Mouse (Mus musculus) liver, embryonic 11.5 days (tissue): ENCODE results near the gene Iqsec2. TPM values are rescaled to one million over a fixed set of nuclear protein-coding genes. Genes with fewer than 3 reads are reported as not detected.
A peak's percentile ranks its signal among the peaks of the same experiment; 100 is the strongest.
"Not testable (repeated sequence)": the region's sequence is repeated elsewhere in the genome, so short reads cannot be mapped to it uniquely, and the experiment has no call there.

ENCODE experiments used
- ATAC-seq: fragments of 200-750 bp; cut with Nextera tagmentation; replicated peaks from 2 replicates; pipeline ENCODE4 v1.8.0; 2017; ENCODE audit warnings: moderate number of reproducible peaks, mild to moderate bottlenecking, moderate TSS enrichment, moderate library complexity; ENCODE audit not compliant: low FRiP score
- DNase-seq: peaks from one replicate; pipeline ENCODE4 v3.0.0-alpha.2; 2017; ENCODE audit warnings: low spot score
- H3K27ac ChIP-seq: fragments of 300-500 bp; sonication (generic); 2 replicates; pipeline ENCODE4 v1.5.1; 2014; ENCODE audit warnings: mild to moderate bottlenecking, low read depth, low read length, control low read depth
- H3K27me3 ChIP-seq: fragments of 300-500 bp; sonication (generic); replicated peaks from 2 replicates; pipeline ENCODE4 v1.6.1; 2014; ENCODE audit warnings: low read length, mixed read lengths; ENCODE audit not compliant: control insufficient read depth, insufficient read depth
- H3K36me3 ChIP-seq: fragments of 300-500 bp; sonication (generic); 2 replicates; pipeline ENCODE4 v1.6.1; 2014; ENCODE audit warnings: mild to moderate bottlenecking, low read length, moderate library complexity, mixed read lengths; ENCODE audit not compliant: control insufficient read depth, insufficient read depth
- H3K4me1 ChIP-seq: fragments of 300-500 bp; sonication (generic); replicated peaks from 2 replicates; pipeline ENCODE4 v1.6.1; 2014; ENCODE audit warnings: low read length, mixed read lengths; ENCODE audit not compliant: control insufficient read depth, insufficient read depth
- H3K4me2 ChIP-seq: fragments of 300-500 bp; sonication (generic); 2 replicates; pipeline ENCODE4 v1.6.1; 2014; ENCODE audit warnings: mild to moderate bottlenecking, control low read depth, moderate library complexity
- H3K4me3 ChIP-seq: fragments of 300-500 bp; sonication (generic); 2 replicates; pipeline ENCODE4 v1.5.1; 2014; ENCODE audit warnings: low read depth, low read length, control low read depth
- H3K9ac ChIP-seq: fragments of 300-500 bp; sonication (generic); 2 replicates; pipeline ENCODE4 v1.6.1; 2014; ENCODE audit warnings: low read depth, low read length, control low read depth
- H3K9me3 ChIP-seq: fragments of 300-500 bp; sonication (generic); 2 replicates; pipeline ENCODE4 v1.6.1; 2016; ENCODE audit warnings: low read length, inconsistent platforms, mixed read lengths; ENCODE audit not compliant: control insufficient read depth
- WGBS: fragments of 180-500 bp; shearing (Covaris S2); extraction: QIAGEN DNeasy Blood & Tissue Kit; methylation state at CpG from one replicate; pipeline ENCODE4 v1.1.7; 2014; 5-methylcytosine and 5-hydroxymethylcytosine counted together
- polyA plus RNA-seq: library from polyadenylated mRNA; unstranded; fragments of >200 nt; fragmentation: Nextera tagmentation; extraction: Ambion mirVana; gene quantifications from 2 replicates; pipeline ENCODE4 v1.2.1, GENCODE M21; 2014

Iqsec2 gene
- polyA plus RNA-seq, 1 experiment from 2014 or later = 1.8 TPM

- Histone ChIP-seq H3K4me2 (no peak overlapping the region), H3K9me3 (no peaks in the 10 kb centered on the region), H3K4me3 (no peak overlapping the region), H3K27ac (no peak overlapping the region), H3K4me1 (no peaks in the 10 kb centered on the region), H3K36me3 (no peaks in the 10 kb centered on the region), H3K27me3 (peaks cover 35% of the 10 kb centered on the region), H3K9ac (no peak overlapping the region)
- 50% methylated on average over 9 of the region's 9 CpGs for WGBS
- DNase-seq (no peak), ATAC-seq (no peak)
Measured at GRCm38 (mm10) chrX:152222226-152222625, 78.2 kb downstream of the Iqsec2 start.

DNA sequence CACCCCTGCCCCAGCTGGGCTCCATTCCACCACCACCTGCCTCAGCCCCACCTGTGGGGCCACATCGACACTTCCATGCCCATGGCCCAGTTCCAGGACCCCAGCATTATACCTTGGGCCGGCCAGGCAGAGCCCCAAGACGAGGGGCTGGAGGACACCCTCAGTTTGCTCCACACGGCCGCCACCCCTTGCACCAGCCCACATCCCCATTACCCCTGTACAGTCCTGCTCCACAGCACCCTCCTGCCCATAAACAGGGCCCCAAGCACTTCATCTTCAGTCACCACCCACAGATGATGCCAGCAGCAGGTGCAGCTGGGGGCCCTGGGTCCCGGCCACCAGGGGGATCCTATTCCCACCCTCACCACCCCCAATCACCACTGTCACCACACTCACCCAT lies 79.2 kb downstream of the Iqsec2 start:
- WGBS = 78% methylated on average over 6 of the region's 6 CpGs
- Histone ChIP-seq H3K27ac (no peak overlapping the region), H3K4me3 (no peak overlapping the region), H3K36me3 (no peaks in the 10 kb centered on the region), H3K27me3 (peaks cover 30% of the 10 kb centered on the region), H3K4me2 (no peak overlapping the region), H3K9ac (no peak overlapping the region), H3K4me1 (no peaks in the 10 kb centered on the region), H3K9me3 (no peaks in the 10 kb centered on the region)
- ATAC-seq = no peak
- DNase-seq = no peak

- DNase-seq = no peak
- peaks cover 27% of the 10 kb centered on the region for H3K27me3 ChIP-seq
- no peak overlapping the region for H3K4me3 ChIP-seq
- no peaks in the 10 kb centered on the region for H3K9me3 ChIP-seq
- H3K4me2 ChIP-seq = no peak overlapping the region
- H3K36me3 ChIP-seq = no peaks in the 10 kb centered on the region
- no peak for ATAC-seq
- no peak overlapping the region for H3K27ac ChIP-seq
- H3K4me1 ChIP-seq = no peaks in the 10 kb centered on the region
- 60% methylated on average over 5 of the region's 5 CpGs for WGBS
- H3K9ac ChIP-seq = no peak overlapping the region
Measured at GRCm38 (mm10) chrX:152224280-152224679, 80.2 kb downstream of the Iqsec2 start.

DNA sequence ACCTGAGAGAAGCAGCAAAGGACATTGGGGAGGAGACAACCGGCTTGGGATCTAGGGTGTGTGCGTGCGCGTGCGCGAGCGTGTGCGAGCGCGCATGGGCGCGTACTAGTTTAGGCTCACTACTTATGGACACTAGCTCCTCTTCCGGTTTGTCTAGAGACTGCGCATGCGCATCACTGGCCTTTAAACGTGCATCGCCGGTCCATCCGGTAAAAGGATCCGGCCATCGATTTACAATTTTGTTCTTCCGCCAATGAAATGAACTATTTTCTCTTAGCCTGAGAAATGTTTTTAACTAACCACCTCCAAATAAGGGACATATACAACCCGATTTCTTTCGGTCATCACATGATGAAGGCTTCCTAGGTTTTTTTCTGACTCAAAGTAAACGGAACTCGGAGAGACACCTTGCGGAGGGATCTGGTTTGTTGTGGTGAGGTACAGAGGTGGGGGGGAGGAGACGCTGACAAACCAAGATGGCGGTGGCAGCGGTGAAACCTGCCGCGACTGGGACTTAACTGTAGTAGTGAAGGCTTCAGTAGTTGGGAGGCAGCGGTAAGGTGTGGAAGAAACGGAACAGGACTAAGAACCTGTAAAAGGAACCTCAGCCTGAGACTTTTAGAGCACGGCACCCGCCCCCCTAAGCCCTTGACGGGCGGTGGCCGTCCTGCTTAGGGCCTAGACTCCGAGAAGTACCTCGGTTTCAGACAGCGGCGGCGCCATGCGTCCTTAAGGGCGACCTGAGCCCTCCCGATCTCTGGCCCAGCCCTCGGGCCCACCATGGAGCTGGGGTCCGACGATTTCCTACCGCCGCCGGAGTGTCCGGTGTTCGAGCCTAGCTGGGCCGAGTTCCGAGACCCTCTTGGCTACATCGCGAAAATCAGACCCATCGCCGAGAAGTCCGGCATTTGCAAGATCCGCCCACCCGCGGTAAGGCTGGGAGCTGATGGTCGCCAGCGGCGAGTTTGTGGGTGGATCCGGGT lies 89.0 kb downstream of the Iqsec2 start, which contains the start of gene Kdm5c:
Gene Kdm5c, plus strand, starts transcription at position 240 of the 983 bp plus-strand sequence.
- Histone ChIP-seq H3K9ac (peak within 1 kb of the TSS; percentile 92), H3K27me3 (no peaks in the 10 kb centered on the region), H3K4me3 (peak within 1 kb of the TSS; percentile 89), H3K4me2 (peak within 1 kb of the TSS; percentile 64), H3K9me3 (no peaks in the 10 kb centered on the region), H3K27ac (peak within 1 kb of the TSS; percentile 72; the same call in 1 of the 2 replicates), H3K36me3 (peaks cover 7% of the 10 kb centered on the region; the same call in 1 of the 2 replicates), H3K4me1 (peaks cover 10% of the 10 kb centered on the region; the same call in 1 of the 2 replicates)
- ATAC-seq (peak; percentile 99), DNase-seq (peak; percentile 94)
- WGBS = under 1% methylated on average over 69 of the region's 69 CpGs

DNA sequence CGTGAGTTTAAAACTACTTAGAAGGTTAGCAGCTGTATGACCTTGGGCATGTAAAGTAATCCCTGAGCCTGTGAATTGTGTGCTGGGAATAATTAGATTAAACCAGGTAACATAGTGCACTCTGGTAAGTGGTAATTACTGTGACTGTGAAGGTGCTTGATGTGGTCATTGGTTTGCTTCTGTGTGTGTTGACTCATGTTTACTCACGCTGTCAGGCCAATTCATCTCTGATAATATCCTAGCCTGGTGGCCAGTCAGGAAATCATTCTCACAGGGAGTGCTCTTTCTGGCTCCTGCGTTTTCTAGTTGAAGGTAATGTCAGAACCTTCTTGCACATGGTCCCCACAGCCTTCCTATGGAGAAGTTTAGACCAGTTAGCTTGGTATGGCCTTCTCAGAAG lies 90.1 kb downstream of the Iqsec2 start:
- Histone ChIP-seq H3K4me3 (peak overlapping the region; percentile 89), H3K9ac (peak overlapping the region; percentile 92), H3K4me1 (peaks cover 10% of the 10 kb centered on the region; the same call in 1 of the 2 replicates), H3K9me3 (no peaks in the 10 kb centered on the region), H3K27ac (no peak overlapping the region), H3K27me3 (no peaks in the 10 kb centered on the region), H3K4me2 (peak overlapping the region; percentile 64), H3K36me3 (peaks cover 7% of the 10 kb centered on the region; the same call in 1 of the 2 replicates)
- ATAC-seq = no peak
- 15% methylated on average over 3 of the region's 3 CpGs for WGBS
- DNase-seq = no peak

- DNase-seq (no peak), ATAC-seq (no peak)
- H3K9ac ChIP-seq = no peak overlapping the region
- no peaks in the 10 kb centered on the region for H3K27me3 ChIP-seq
- peaks cover 10% of the 10 kb centered on the region; the same call in 1 of the 2 replicates for H3K4me1 ChIP-seq
- H3K4me3 ChIP-seq = no peak overlapping the region
- peak overlapping the region; percentile 64; the same call in 1 of the 2 replicates for H3K4me2 ChIP-seq
- 69% methylated on average over 2 of the region's 2 CpGs for WGBS
- H3K36me3 ChIP-seq = peaks cover 20% of the 10 kb centered on the region
- H3K27ac ChIP-seq = no peak overlapping the region
- no peaks in the 10 kb centered on the region for H3K9me3 ChIP-seq
Measured at GRCm38 (mm10) chrX:152235758-152236157, 91.7 kb downstream of the Iqsec2 start.

DNA sequence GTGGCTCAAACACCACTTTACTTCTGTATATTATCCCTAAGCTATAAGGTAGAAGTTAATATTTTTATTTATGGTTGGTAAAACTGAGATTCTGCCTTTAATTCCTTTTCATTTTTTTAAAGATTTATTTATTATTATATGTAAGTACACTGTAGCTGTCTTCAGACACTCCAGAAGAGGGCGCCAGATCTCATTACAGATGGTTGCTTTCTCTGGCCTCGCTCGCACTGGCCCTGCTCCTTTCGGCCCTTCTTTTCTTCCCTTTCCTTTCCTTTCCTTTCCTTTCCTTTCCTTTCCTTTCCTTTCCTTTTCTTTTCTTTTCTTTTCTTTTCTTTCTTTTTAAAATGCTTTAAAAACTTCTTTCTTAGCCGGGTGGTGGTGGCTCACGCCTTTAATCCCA lies 99.1 kb downstream of the Iqsec2 start:
- H3K27me3 ChIP-seq, H3K9me3 ChIP-seq, H3K9ac ChIP-seq, H3K4me1 ChIP-seq, ATAC-seq, H3K4me3 ChIP-seq, H3K27ac ChIP-seq, DNase-seq, H3K4me2 ChIP-seq: not testable (repeated sequence)
- H3K36me3 ChIP-seq = peaks cover 37% of the 10 kb centered on the region
- 77% methylated on average over 6 of the region's 6 CpGs for WGBS

GRCm38 (mm10) chrX:152244492-152245189 lies 100.6 kb downstream of the Iqsec2 start:
- no peaks in the 10 kb centered on the region for H3K27me3 ChIP-seq
- ATAC-seq (peak; percentile 83), DNase-seq (no peak)
- no peaks in the 10 kb centered on the region for H3K9me3 ChIP-seq
- WGBS = 73% methylated on average over 2 of the region's 2 CpGs
- H3K9ac ChIP-seq = no peak overlapping the region
- 0 out of 2 replicates have a peak, but pooled peaks cover 2% of the 10 kb centered on the region for H3K4me1 ChIP-seq
- H3K4me3 ChIP-seq = no peak overlapping the region
- no peak overlapping the region; the same call in 1 of the 2 replicates for H3K27ac ChIP-seq
- H3K36me3 ChIP-seq = peaks cover 43% of the 10 kb centered on the region
- no peak overlapping the region for H3K4me2 ChIP-seq
